Mouse (Mus musculus): ENCODE measurements around the gene Cubn. TPM values are rescaled to one million over a fixed set of nuclear protein-coding genes. Genes with fewer than 3 reads are reported as not detected.

Cubn gene
- total and polyA plus RNA-seq, 2 experiments from 2014 or later: 0.39 to 1.9 TPM

- Histone ChIP-seq H3K9ac (replicated peaks; ENCODE audit: low read length, poor library complexity, severe bottlenecking) (no peak overlapping the region), H3K4me1 (ENCODE audit: insufficient read depth, low read length) (no peaks in the 10 kb centered on the region; the same call in 1 of the 2 replicates), H3K27ac (ENCODE audit: low read depth, low read length) (no peak overlapping the region; the same call in 1 of the 2 replicates), H3K4me2 (ENCODE audit: low read depth, low read length, poor library complexity, severe bottlenecking) (no peak overlapping the region), H3K9me3 (ENCODE audit: low read length) (no peaks in the 10 kb centered on the region), H3K27me3 (ENCODE audit: insufficient read depth, low read length) (no peaks in the 10 kb centered on the region), H3K4me3 (ENCODE audit: low read depth, low read length) (no peak overlapping the region), H3K36me3 (ENCODE audit: insufficient read depth, low read length) (no peaks in the 10 kb centered on the region)
- DNase-seq (ENCODE audit: low spot score) (peak; percentile 20), ATAC-seq (ENCODE audit: low FRiP score) (peak; percentile 65)
- WGBS: 7% methylated on average over 5 of the region's 5 CpGs
- TF ChIP-seq CTCF (IDR thresholded peaks at IDR 0.05): no peak
These were observed 119.3 kb downstream of the Cubn start for GRCm38 (mm10) chr2:13372256-13372824.

- TF ChIP-seq CTCF (IDR thresholded peaks at IDR 0.05): no peak
- no peak for DNase-seq (ENCODE audit: low spot score)
- 0 out of 2 replicates have a peak, but pooled peaks have one; percentile 18 for ATAC-seq (ENCODE audit: low FRiP score)
- Histone ChIP-seq H3K27me3 (ENCODE audit: insufficient read depth, low read length) (no peaks in the 10 kb centered on the region), H3K4me2 (ENCODE audit: low read depth, low read length, poor library complexity, severe bottlenecking) (no peak overlapping the region), H3K4me3 (ENCODE audit: low read depth, low read length) (no peak overlapping the region), H3K27ac (ENCODE audit: low read depth, low read length) (peak overlapping the region; percentile 43; the same call in 1 of the 2 replicates), H3K9me3 (ENCODE audit: low read length) (no peaks in the 10 kb centered on the region), H3K4me1 (ENCODE audit: insufficient read depth, low read length) (no peaks in the 10 kb centered on the region; the same call in 1 of the 2 replicates), H3K9ac (replicated peaks; ENCODE audit: low read length, poor library complexity, severe bottlenecking) (no peak overlapping the region), H3K36me3 (ENCODE audit: insufficient read depth, low read length) (no peaks in the 10 kb centered on the region)
- WGBS: 8% methylated on average over 4 of the region's 4 CpGs
These were observed 119.8 kb downstream of the Cubn start for GRCm38 (mm10) chr2:13371797-13372170.

GRCm38 (mm10) chr2:13371072-13371796 lies 120.4 kb downstream of the Cubn start:
- no peak for DNase-seq (ENCODE audit: low spot score)
- TF ChIP-seq CTCF (IDR thresholded peaks at IDR 0.05): no peak
- Histone ChIP-seq H3K36me3 (ENCODE audit: insufficient read depth, low read length) (no peaks in the 10 kb centered on the region), H3K4me2 (ENCODE audit: low read depth, low read length, poor library complexity, severe bottlenecking) (no peak overlapping the region), H3K9ac (replicated peaks; ENCODE audit: low read length, poor library complexity, severe bottlenecking) (no peak overlapping the region), H3K4me1 (ENCODE audit: insufficient read depth, low read length) (no peaks in the 10 kb centered on the region; the same call in 1 of the 2 replicates), H3K4me3 (ENCODE audit: low read depth, low read length) (no peak overlapping the region), H3K9me3 (ENCODE audit: low read length) (no peaks in the 10 kb centered on the region), H3K27me3 (ENCODE audit: insufficient read depth, low read length) (no peaks in the 10 kb centered on the region), H3K27ac (ENCODE audit: low read depth, low read length) (0 out of 2 replicates have a peak overlapping the region, but pooled peaks have one; percentile 43)
- WGBS: 53% methylated on average over 10 of the region's 10 CpGs
- ATAC-seq (ENCODE audit: low FRiP score): no peak

DNA sequence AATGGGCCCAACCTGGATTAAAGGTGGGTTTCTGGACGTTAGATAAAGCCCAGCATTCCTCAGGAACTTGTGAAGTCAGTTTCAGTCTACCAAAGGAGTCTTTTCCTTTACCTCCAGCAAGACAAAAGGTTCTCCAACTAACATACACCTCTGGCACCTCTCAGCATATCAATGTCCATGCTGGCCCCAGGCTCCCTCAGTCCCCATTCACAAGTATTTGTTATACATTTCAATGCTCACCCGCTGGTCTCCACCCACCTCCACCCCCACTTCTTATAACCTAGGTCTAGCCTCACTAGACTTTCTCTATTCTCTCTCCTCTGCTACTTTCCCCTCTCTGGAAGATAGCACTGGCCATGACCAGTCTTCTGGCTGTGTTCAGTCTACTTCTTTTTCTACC lies 121.1 kb downstream of the Cubn start:
- no peak for ATAC-seq (ENCODE audit: low FRiP score)
- Histone ChIP-seq H3K4me2 (ENCODE audit: low read depth, low read length, poor library complexity, severe bottlenecking) (no peak overlapping the region), H3K9me3 (ENCODE audit: low read length) (no peaks in the 10 kb centered on the region), H3K4me1 (ENCODE audit: insufficient read depth, low read length) (no peaks in the 10 kb centered on the region; the same call in 1 of the 2 replicates), H3K4me3 (ENCODE audit: low read depth, low read length) (no peak overlapping the region), H3K27me3 (ENCODE audit: insufficient read depth, low read length) (no peaks in the 10 kb centered on the region), H3K27ac (ENCODE audit: low read depth, low read length) (no peak overlapping the region), H3K9ac (replicated peaks; ENCODE audit: low read length, poor library complexity, severe bottlenecking) (no peak overlapping the region), H3K36me3 (ENCODE audit: insufficient read depth, low read length) (no peaks in the 10 kb centered on the region)
- no peak for DNase-seq (ENCODE audit: low spot score)
- 31% methylated on average over 2 of the region's 2 CpGs for WGBS
- TF ChIP-seq CTCF (IDR thresholded peaks at IDR 0.05): no peak

DNA sequence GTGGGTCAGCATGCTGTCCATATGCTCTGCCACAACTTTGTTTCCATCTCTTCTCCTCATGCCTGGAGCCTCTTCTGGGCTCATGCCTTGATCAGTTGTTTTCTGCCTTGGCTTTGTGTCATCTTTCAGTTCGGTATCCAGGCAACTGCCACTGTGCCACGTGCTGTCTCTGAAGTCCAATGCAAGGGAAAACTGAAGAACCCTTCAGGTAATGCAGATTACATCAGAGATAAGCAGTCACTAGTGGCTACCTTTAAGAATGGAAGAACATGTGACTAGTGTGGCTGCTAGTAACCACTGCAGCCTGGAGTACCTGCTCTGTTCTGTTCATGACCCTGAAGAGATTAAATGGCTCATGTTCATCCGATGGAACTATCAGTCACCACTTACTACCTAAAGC lies 123.1 kb downstream of the Cubn start:
- Histone ChIP-seq H3K4me2 (ENCODE audit: low read depth, low read length, poor library complexity, severe bottlenecking) (no peak overlapping the region), H3K9ac (replicated peaks; ENCODE audit: low read length, poor library complexity, severe bottlenecking) (no peak overlapping the region), H3K4me3 (ENCODE audit: low read depth, low read length) (no peak overlapping the region), H3K9me3 (ENCODE audit: low read length) (no peaks in the 10 kb centered on the region), H3K36me3 (ENCODE audit: insufficient read depth, low read length) (no peaks in the 10 kb centered on the region), H3K27ac (ENCODE audit: low read depth, low read length) (no peak overlapping the region), H3K4me1 (ENCODE audit: insufficient read depth, low read length) (no peaks in the 10 kb centered on the region; the same call in 1 of the 2 replicates), H3K27me3 (ENCODE audit: insufficient read depth, low read length) (no peaks in the 10 kb centered on the region)
- DNase-seq (ENCODE audit: low spot score) (peak; percentile 7), ATAC-seq (ENCODE audit: low FRiP score) (no peak)
- 48% methylated on average over 3 of the region's 3 CpGs for WGBS
- no peak for TF ChIP-seq CTCF (IDR thresholded peaks at IDR 0.05)

All from midbrain, postnatal 0 days (tissue).